Mouse (Mus musculus): ENCODE data around the gene Olfr1057.
"Not testable (repeated sequence)": the region's sequence is repeated elsewhere in the genome, so short reads cannot be mapped to it uniquely, and the experiment has no call there.

GRCm38 (mm10) chr2:86426649-86427048 is 48.5 kb upstream of the Olfr1057 start, which contains the start of gene Olfr1062:
- not testable (repeated sequence) for TF ChIP-seq CTCF (IDR thresholded peaks at IDR 0.05; ENCODE audit: borderline replicate concordance, extremely low read depth, insufficient read depth, insufficient read length); POLR2A (IDR thresholded peaks at IDR 0.05; ENCODE audit: borderline replicate concordance, extremely low read depth, insufficient read depth, insufficient read length, poor library complexity, severe bottlenecking)

Data from brain, embryonic 14.5 days (tissue).